Mouse (Mus musculus) right cerebral cortex, postnatal 25 days (tissue): Measurements from ENCODE around the gene Ric1.
A peak's percentile ranks its signal among the peaks of the same experiment; 100 is the strongest.
"Not testable (repeated sequence)": the region's sequence is repeated elsewhere in the genome, so short reads cannot be mapped to it uniquely, and the experiment has no call there.

Experiments
- DNase-seq: peaks from one replicate; pipeline ENCODE4 v3.0.0; 2022

The Ric1 gene

DNA sequence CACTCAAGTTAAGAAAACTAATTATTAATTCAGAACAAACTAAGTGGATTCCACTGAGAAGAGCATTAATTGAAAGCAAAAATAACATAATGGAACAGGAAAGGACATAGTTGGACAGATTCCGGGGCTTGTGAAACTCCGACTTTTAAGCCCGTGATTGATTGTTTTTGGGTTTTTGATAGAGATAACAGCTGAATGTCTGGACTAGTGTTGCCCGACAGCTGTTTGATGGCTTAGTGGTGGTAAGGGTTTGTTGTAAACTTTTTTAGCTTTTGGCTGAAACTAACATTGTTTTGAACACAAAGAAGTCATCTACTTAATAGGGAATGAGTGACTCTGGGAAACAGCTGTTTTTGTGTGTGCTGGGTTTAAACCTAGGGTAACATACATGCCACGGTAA, 11.9 kb downstream of the Ric1 start:
- no peak for DNase-seq

DNA sequence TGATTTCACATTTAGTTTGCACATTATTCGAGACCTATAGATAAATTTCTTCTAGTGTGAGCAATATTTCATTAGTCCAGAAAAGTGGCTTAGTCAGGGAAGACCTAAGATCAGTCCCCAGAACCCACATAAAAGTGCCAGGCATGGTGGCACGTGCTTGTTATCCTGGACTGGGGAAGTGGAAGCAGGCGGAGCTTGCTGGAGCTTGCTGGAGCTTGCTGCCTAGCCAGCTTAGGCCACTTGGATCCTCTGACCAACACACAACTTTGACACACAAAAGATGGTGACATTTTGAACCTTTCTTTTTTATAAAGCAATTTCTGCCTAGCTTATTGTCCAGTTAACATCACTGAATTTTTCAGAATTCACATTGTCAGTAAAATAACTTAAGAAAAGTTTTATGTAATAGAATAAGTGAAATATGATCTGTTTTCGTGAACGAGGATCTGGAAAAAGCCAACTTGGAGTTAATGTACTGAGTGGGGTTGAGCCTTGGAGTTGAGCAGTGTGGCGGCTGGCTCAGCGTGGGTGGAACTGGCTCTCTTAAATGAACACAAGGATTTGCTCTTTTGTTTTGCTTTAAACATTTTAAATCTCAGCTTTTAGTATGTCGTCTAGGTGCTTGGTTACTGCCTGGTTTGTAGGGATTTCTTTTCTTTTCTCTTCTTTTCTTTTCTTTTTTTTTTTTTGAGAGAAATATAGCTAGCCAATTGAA, 20.3 kb downstream of the Ric1 start:
- no peak for DNase-seq

DNA sequence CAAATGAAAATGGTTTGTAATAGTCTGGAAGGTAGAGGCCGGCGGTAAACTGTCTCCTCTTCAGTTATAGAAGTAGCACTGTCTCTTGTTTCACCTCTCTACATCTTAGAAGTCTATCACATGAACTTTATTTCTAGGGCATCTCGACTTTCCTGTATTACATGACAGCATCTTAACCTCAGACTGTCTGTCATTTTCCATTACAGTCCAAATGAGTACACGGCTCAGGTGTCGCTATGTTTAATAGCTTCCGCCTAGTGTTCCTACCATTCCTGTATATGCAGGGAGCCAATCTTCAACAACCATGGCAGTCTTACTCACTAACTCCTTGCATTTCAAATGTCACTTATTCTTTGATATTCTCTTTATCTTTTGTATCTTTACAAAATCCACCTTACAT, 21.9 kb downstream of the Ric1 start:
- DNase-seq, result no peak

DNA sequence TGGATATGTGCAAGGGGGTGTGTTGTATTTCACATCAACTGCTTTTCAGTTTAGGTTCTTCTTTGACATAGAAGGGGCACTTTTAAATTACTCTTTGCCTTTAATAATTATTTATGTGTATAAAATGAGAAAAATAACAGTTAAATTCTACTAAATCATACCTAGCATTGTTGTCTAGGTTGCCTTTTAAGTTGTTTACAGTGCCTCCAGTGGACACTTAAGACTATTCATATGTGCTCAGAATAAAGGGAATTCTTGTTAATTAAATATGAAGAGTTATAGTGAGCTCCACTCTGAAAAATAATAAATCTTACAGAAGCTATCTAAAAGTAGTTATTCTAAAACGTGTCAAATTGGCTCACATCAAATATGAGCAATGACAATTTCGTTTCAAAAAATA, 28.5 kb downstream of the Ric1 start:
- no peak for DNase-seq

DNA sequence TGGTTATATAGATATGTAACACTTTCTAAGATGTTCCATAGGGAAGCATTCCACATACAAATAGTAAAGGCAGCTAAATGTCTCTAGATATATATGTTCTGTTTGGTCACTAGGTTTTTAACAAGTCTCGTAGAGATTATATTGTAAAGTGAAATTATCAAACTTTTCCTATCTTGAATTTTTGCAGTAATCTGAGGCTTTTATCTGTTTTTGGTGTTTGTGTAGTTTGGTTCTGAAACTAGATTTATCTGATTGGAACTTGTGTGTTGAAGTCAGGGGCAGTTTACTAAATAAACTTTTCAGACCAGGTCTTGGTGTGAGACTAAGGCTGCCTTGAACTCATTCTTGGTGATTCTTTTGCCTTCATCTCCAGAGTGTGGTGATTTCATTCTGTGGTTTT, 29.0 kb downstream of the Ric1 start:
- no peak for DNase-seq

DNA sequence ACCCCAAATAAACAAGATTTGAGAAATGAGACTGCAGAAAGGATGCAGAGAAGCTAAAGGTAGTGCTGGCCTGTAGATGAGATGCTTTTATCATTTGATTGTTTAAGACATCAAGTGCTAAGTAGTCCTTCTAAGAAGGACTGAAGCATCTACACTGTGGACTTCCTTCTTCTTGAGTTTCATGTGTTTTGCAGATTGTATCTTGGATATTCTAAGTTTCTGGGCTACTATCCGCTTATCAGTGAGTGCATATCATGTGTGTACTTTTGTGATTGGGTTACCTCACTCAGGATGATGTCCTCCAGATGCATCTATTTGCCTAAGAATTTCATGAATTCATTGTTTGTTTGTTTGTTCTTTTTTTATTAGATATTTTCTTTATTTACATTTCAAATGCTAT, 29.9 kb downstream of the Ric1 start:
- not testable (repeated sequence) for DNase-seq

DNA sequence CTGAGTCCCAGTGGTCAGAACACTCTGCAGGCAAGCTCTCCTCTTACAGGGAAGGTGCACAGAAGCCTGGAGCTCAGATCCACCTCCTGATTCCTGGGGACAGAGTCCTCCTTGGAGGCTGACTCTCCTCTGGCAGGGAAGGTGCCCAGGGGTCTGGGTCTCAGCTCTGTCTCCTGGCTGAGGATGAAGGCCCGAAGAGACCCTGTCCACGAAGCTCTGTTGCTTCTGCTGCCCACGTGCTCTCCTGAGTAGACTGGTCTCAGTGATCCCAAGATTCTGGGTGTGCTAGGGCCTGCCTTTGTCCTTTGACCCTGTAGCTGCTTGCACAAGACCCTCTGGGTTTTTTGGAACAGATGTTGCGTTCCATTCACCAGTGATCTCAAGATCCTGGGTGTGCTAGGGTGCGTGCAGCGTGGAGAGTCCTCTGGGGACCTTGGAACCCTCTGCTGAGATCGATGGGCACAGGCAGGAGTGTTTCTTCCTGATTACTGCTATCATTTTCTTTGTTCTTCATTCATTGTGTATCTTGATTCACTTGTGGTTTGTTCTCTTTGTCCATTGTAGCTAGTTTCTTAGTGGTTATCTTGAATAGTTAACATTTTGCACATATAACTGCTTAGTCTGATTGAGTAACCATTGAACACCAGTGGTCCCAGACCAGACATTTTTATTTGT, 35.2 kb downstream of the Ric1 start:
- not testable (repeated sequence) for DNase-seq

DNA sequence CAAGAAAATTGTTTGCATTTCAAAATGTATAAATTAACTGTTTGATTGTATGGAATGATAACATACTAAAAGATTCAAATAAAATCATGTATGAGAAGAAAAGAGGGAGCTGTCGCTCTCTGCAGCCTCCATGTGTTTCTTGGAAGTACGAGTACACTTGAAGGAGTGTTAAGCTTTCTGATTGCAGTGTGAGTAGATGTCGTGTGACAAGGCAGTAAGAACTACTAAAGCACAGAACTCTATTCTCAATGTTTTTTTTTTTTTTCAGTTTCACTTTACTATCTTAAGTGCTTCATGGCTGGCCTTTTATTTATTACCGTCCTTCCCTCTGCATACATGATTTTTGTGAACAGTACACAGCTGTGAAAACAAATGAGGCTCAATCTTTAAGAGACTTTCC, 40.1 kb downstream of the Ric1 start:
- DNase-seq, result no peak

DNA sequence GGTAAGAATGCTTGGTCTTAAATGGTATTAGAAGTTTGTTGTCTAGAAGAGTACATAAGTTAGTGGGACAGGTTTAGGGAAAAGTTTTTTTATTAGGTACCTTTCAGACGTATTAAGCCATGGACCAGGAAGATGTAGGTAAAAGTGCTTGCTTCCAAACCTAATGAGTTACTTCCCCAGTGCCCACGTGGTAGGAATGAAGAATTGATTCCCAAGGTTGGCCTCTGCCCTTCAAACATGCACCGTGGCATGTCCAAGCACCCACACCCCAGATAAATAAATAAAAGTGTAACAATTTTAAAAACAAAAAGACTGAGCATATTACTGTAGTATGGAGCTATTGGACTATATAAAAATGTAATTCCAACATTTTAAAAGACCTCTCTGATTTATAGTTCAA, 40.5 kb downstream of the Ric1 start:
- no peak for DNase-seq

DNA sequence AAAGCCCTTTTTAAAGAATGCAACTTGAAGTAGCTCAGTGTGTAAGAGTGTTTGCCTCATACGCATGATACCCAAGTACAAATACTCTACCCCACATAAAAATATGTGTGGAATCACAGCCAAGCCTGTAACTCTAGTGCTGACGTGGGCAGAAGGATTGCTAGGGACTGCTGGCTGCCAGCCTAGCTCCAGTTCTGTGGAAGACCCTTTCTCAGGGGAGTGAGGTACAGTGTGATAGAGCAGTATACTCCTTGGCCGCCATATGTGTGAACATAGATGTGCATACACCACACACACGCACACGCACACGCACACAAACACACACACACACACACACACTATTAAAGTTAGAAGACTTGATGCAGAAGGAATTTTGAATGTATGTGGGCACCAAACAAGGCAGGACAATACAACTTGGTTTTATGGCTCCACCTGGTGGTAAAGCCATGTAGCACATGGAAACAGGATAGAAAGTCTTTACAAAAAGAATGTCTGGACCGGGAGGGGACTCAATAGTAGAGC, 41.2 kb downstream of the Ric1 start:
- peak; percentile 23 for DNase-seq

DNA sequence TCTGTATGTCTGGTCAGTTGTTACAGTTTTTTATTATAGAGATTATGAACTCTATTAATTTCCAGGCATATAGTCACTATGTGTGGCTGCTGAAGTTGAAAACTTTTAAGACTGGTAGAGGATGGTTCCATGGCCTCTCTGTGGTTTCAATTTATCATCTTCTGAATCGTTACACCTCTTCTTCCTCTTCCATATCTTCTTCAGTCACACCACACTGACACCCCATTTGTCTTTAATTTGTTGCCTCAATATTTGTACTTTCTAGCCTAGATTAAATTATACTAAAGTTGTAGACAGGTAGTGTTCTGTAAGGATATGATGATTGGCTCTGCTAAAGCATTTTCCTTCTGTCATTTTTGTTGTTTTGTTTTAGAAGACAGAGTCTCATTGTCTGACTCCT, 44.4 kb downstream of the Ric1 start:
- DNase-seq, result no peak

DNA sequence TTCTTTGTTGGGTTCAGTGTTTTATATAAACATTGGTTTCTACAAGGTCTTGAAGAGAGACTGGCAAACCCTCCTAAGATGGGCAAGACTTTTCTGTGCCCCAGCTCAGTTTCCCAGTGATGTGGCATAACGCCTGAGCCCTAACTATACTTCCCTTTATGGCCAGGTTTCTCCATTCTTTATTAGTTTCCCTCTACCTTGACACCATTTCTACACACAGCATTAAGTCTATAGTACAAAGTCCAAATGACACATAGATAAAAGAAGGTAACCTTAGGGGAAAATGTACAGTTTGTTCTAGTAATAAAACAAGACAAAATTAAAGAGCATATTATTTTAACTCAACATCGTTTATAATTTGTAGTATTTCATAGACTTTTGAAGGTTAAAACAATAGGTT, 60.4 kb downstream of the Ric1 start:
- DNase-seq, result no peak

DNA sequence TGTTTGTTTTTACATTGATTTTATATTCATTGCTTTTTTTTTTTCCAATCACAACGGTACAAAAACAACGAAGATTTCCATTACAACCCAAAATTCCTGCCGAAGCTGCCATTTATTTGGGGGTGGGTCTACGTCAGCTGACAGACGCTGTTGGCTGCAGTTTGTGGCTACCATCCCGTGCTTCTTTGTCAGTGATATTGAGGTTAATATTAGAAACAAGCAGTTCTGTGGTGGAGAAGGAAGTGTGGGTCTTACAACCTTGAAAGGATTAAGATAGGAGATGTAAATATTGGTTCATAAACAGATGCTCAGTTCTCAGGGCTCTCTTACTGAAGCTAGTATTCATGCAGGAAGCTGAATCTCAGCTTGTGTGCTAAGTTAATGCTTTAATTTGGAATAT, 61.7 kb downstream of the Ric1 start:
- DNase-seq, result no peak

DNA sequence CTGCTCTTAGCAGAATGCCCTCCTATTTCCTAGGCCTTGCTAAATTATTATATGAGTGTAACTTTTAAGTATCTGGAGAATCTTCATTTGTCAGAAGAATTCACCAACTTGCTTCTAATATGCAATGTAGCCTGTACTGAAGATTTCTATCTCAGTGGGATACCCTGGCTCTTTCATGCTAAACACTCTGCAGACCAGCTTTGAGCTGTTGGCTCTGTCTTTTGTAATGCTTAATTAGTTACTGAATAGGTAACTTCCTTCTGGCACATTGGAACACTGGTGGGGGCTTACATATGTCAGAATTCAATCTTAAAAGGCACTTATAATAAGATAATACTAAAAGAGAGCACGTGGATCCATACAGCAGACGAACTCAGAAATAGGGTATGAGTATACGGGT, 71.7 kb downstream of the Ric1 start:
- DNase-seq, result not testable (repeated sequence)

DNA sequence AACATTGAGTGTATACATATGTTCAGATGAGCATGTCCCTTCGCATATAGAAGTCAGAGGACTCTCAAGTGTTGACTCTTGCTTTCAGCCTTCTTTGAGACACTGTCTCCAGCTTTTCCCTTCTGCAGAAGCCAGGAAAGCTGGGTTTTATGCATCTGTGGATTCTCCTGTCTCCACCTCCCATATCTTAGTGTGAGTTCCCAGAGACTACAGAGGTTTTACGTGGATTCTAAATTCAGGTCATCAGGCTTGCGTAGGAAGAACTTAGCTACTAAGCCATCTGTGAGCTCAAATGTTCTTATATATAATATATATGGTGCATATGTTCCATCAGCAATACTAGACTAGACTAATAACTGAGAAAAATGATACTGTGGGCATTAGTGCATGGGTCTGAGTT, 74.2 kb downstream of the Ric1 start:
- no peak for DNase-seq

DNA sequence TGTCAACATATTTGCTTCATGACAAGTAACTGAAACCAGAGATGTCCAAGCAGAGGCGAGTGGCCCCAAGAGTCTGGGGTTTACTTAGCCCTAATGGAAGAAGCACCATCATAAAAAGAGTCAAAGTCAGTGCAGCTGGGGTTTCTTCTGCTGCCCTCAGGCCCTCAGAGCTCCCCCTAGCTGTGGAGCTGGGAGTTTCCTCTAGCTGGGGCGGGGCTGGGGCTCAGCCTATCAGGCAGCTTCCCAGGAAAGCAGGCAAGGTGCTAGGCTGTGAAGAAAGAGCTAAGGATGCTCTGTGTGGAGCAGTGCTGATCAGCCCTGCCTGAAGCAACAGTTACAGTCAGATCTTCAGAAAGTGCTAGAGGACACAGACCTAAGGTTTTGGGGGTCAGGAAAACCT, 74.9 kb downstream of the Ric1 start:
- no peak for DNase-seq

DNA sequence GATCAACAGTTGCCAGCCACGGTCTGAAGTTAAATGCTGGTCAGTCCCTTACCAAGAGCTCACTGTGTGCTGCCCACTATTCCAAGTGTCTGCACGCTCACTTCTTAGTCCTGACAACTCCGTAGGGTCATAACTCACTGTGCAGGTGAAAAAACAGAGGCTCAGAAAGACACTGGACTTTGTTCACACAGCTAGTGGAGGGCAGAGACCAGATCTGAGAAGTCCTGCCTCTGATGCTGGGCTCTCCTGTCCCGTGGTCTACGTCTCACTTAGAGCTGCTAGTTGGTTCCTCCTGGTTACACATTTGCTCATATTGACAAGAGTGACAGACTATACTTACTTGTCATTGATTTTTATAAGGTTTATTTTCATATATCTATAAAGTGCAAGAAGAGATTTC, 76.9 kb downstream of the Ric1 start:
- DNase-seq, result no peak

DNA sequence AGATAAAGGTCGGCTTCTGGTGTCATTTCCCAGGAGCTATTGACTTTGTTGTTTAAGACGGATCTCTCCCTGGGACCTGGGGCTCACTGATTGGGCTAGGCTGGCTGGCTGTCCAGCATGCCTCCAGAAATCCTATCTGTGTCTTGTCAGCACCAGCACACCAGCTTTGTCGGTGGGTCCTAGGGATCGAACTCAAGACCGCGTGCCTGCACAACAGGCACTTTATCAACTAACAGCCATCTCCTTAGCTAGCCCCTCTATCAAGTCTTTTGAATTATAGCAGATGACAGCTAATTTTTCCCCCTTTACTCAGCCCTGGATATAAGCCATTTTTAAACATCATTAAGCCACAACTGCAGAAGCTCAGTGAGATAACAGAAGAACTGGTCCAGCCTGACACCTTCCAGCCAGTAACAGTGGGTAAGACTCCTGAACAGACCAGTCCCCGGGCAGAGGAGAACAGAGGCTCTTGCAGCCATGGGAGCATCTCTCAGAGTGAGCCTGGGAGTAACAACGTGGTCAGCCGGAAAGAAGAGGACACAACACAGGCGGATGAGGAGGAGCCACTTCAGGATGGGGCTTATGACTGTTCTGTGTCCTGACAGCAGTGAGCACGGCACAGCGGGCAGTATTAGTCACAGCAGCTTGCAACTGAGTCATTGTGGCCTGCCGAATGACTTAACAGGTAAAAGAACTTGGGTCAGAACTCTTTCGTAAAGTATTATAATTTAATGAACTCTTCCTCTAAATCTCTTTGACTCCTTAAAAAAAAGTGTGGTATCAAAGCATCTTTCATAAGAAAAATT, 81.7 kb downstream of the Ric1 start:
- DNase-seq, result no peak

DNA sequence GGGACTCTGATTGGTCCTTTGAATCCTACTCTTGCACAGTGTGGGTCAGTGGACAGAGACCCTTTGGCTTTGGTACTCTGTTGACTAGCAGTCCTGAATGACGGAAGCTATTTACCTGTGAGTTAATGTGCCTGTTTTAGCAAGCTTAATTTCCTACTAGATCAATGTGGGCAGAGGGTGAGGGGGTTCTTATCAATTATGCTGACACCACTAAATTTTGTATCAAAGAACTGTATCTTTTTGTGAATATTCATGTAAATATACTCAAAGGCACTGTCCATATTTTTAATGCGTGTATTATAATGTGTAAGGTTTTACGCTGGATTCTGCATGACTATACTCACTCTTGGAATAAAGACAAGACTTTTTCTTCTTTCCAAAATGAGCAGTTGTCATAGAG, 82.6 kb downstream of the Ric1 start:
- DNase-seq, result no peak

DNA sequence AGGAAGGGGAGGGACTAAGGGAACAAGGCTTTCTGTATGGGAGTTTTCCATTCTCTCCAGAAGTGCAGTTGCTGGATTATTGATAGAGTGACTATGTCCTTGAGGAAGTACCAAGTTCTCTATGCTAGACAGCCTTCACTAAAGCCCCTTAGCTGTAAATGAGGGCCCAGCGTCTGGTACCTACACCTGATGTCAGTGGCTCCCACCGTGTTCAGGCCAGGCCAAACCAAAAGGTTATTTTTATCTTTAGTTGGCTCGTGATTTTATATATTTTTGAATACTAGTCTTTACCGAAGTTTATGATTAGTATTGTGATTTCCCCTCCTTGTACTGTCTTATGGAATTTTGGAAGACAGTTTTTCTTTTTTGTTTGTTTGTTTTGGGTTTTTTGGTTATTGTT, 85.4 kb downstream of the Ric1 start:
- DNase-seq, result no peak

DNA sequence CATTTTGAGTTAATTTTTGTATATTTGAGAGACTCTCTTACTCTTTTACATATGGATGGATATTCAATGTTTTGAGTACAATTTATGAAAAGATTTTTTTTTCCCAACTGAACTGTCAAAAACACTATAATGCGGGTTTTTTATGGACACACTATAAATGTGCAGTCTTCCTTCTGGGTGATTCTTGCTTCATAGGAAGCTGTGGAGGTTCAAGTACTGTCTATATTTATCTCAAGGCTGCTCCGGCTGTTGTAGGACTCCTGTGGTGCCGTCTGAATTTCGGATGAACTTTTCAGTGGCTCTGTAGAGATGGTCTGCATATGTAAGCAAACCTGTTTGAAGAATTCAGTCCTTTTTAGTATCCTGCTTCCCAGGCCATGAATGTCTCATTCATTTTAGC, 86.1 kb downstream of the Ric1 start:
- no peak for DNase-seq

DNA sequence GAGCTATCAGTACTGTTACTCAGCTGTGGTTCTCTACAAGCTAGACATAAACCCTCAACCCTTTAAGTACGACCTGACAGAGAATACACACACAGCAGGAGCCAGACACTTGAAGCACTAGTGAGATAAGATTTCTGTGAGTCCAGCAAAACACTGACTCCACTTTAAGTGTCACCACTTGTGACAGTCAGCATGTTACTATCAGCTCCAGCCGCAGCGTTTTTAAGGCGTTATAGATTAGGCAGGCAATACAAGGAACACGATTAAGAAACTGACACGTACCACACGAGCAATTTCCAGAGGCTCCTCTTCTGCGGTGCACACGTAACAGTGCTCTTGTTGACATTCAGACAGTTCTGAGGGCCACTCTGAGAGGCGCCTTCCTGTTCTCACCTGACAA, 88.8 kb downstream of the Ric1 start:
- DNase-seq, result no peak

DNA sequence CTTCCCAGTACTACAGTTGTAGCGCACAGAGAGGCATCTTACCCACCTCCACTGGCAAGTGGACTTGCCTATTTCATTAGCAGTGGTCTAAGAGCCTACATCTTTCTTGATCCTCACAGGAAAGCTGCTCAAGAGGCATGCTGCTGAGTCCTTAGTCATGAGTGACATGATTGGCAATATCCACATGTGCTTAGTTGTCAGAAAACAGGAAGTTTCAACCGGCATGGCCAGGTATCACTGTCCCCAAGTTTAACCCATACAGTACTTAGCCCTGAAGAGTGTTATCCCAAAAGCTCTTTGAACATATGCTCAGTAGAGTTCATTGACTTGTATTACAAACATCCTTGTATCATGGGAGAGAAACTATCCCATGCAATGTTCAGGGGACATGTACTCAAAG, 90.0 kb downstream of the Ric1 start:
- DNase-seq, result no peak

DNA sequence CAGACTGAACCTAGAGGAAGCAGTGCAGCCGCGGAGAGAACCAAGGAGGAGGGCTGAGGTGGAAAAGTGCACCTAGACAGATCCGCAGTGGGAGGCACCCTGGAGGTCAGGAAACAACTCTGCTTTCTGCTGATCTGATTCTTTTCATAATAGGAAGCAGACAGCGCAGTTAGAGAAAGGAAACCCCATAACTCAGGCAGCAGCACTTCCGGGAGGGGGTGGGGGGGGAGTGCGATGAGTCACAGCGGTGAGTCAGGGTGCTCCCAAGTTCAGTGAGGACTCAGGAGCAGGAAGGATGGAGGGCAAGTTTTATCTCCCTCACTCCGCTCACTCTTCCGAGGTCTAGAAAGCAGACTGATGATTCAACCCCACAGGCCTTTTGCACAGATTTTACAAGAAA, 119.0 kb downstream of the Ric1 start:
- DNase-seq, result no peak
